Mouse (Mus musculus): ENCODE data around the gene Plekhg5. TPM values are rescaled to one million over a fixed set of nuclear protein-coding genes. Genes with fewer than 3 reads are reported as not detected.

Gene Plekhg5
- polyA plus RNA-seq, 1 experiment, result 65.8 TPM

DNA sequence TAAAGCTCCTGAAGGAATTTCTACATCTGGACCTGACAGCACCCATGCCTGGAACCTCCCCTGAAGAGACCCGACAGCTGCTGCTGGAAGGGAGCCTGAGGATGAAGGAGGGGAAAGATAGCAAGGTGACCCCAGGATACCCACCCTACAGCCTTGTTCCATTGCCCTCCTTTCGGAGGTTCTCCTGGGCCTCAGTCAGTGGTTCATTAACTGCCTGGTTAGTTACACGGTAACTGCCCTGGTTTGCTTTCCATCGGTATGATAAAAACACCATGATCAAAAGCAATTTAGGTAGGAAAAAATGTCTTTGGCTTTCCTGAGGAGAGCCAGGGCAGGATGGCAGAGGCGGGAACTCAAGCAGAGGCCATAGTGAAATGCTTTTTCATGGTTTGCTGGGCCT lies 36.4 kb downstream of the Plekhg5 start:
- Histone ChIP-seq H3ac (ENCODE audit: control insufficient read depth, insufficient read length) (no peak overlapping the region), H3K27me3 (ENCODE audit: control insufficient read depth, insufficient read depth, insufficient read length) (no peaks in the 10 kb centered on the region), H3K4me3 (no peak overlapping the region), H3K4me2 (ENCODE audit: low read depth) (no peak overlapping the region), H3K36me3 (ENCODE audit: control insufficient read depth, insufficient read depth) (peaks cover 39% of the 10 kb centered on the region), H3K79me2 (ENCODE audit: control insufficient read depth, insufficient read depth) (peaks cover 5% of the 10 kb centered on the region)
- no peak for TF ChIP-seq REST (IDR thresholded peaks at IDR 0.05; ENCODE audit: insufficient read depth, insufficient read length)
- TF ChIP-seq MAX (IDR thresholded peaks at IDR 0.05; ENCODE audit: low read depth), result no peak
- no peak for TF ChIP-seq POLR2A (IDR thresholded peaks at IDR 0.05; ENCODE audit: insufficient read length, low read depth)
- TF ChIP-seq MYOD1 (IDR thresholded peaks at IDR 0.05; ENCODE audit: control insufficient read depth in 1 of 3, insufficient read length in 2 of 3, low read depth in 2 of 3), result no peak
- TF ChIP-seq E2F4 (IDR thresholded peaks at IDR 0.05; ENCODE audit: insufficient read depth), result no peak
- no peak for TF ChIP-seq TCF12 (IDR thresholded peaks at IDR 0.05; ENCODE audit: insufficient read depth, poor library complexity, severe bottlenecking)
- TF ChIP-seq CEBPB (IDR thresholded peaks at IDR 0.05; ENCODE audit: insufficient read depth, poor library complexity, severe bottlenecking), result no peak
- no peak for TF ChIP-seq POLR2AphosphoS2 (IDR thresholded peaks at IDR 0.05; ENCODE audit: insufficient read length, low read depth)
- TF ChIP-seq SRF (IDR thresholded peaks at IDR 0.05; ENCODE audit: control insufficient read depth, insufficient read length, low read depth), result no peak
- no peak for TF ChIP-seq TCF3 (IDR thresholded peaks at IDR 0.05; ENCODE audit: insufficient read length, low read depth)
- no peak for TF ChIP-seq MYOG (IDR thresholded peaks at IDR 0.05; ENCODE audit: control insufficient read depth in 1 of 3, insufficient read depth in 1 of 3, insufficient read length in 2 of 3, low read depth in 2 of 3)
- TF ChIP-seq USF1 (IDR thresholded peaks at IDR 0.05; ENCODE audit: low read depth), result no peak

GRCm38 (mm10) chr4:152109509-152109908 lies 37.2 kb downstream of the Plekhg5 start:
- H3K4me2 ChIP-seq (ENCODE audit: low read depth), result no peak overlapping the region
- H3K36me3 ChIP-seq (ENCODE audit: control insufficient read depth, insufficient read depth), result peaks cover 38% of the 10 kb centered on the region
- H3ac ChIP-seq (ENCODE audit: control insufficient read depth, insufficient read length), result no peak overlapping the region
- H3K79me2 ChIP-seq (ENCODE audit: control insufficient read depth, insufficient read depth), result no peaks in the 10 kb centered on the region
- no peak overlapping the region for H3K4me3 ChIP-seq
- no peak for TF ChIP-seq MAX (IDR thresholded peaks at IDR 0.05; ENCODE audit: low read depth)
- no peak for TF ChIP-seq E2F4 (IDR thresholded peaks at IDR 0.05; ENCODE audit: insufficient read depth)
- no peak for TF ChIP-seq MYOD1 (IDR thresholded peaks at IDR 0.05; ENCODE audit: control insufficient read depth in 1 of 3, insufficient read length in 2 of 3, low read depth in 2 of 3)
- no peak for TF ChIP-seq MYOG (IDR thresholded peaks at IDR 0.05; ENCODE audit: control insufficient read depth in 1 of 3, insufficient read depth in 1 of 3, insufficient read length in 2 of 3, low read depth in 2 of 3)
- no peak for TF ChIP-seq POLR2A (IDR thresholded peaks at IDR 0.05; ENCODE audit: insufficient read length, low read depth)
- TF ChIP-seq TCF3 (IDR thresholded peaks at IDR 0.05; ENCODE audit: insufficient read length, low read depth), result no peak
- TF ChIP-seq CEBPB (IDR thresholded peaks at IDR 0.05; ENCODE audit: insufficient read depth, poor library complexity, severe bottlenecking), result no peak
- TF ChIP-seq USF1 (IDR thresholded peaks at IDR 0.05; ENCODE audit: low read depth), result no peak
- TF ChIP-seq REST (IDR thresholded peaks at IDR 0.05; ENCODE audit: insufficient read depth, insufficient read length), result no peak
- TF ChIP-seq SRF (IDR thresholded peaks at IDR 0.05; ENCODE audit: control insufficient read depth, insufficient read length, low read depth), result no peak
- TF ChIP-seq POLR2AphosphoS2 (IDR thresholded peaks at IDR 0.05; ENCODE audit: insufficient read length, low read depth), result no peak
- no peak for TF ChIP-seq TCF12 (IDR thresholded peaks at IDR 0.05; ENCODE audit: insufficient read depth, poor library complexity, severe bottlenecking)
- H3K27me3 ChIP-seq (ENCODE audit: control insufficient read depth, insufficient read depth, insufficient read length), result no peaks in the 10 kb centered on the region

- Histone ChIP-seq H3K4me3 (no peak overlapping the region), H3K79me2 (ENCODE audit: control insufficient read depth, insufficient read depth) (no peaks in the 10 kb centered on the region), H3ac (ENCODE audit: control insufficient read depth, insufficient read length) (no peak overlapping the region), H3K27me3 (ENCODE audit: control insufficient read depth, insufficient read depth, insufficient read length) (no peaks in the 10 kb centered on the region), H3K4me2 (ENCODE audit: low read depth) (no peak overlapping the region), H3K36me3 (ENCODE audit: control insufficient read depth, insufficient read depth) (peaks cover 36% of the 10 kb centered on the region)
- no peak for TF ChIP-seq POLR2AphosphoS2 (IDR thresholded peaks at IDR 0.05; ENCODE audit: insufficient read length, low read depth)
- TF ChIP-seq E2F4 (IDR thresholded peaks at IDR 0.05; ENCODE audit: insufficient read depth), result no peak
- no peak for TF ChIP-seq POLR2A (IDR thresholded peaks at IDR 0.05; ENCODE audit: insufficient read length, low read depth)
- TF ChIP-seq REST (IDR thresholded peaks at IDR 0.05; ENCODE audit: insufficient read depth, insufficient read length), result no peak
- no peak for TF ChIP-seq MYOD1 (IDR thresholded peaks at IDR 0.05; ENCODE audit: control insufficient read depth in 1 of 3, insufficient read length in 2 of 3, low read depth in 2 of 3)
- TF ChIP-seq MAX (IDR thresholded peaks at IDR 0.05; ENCODE audit: low read depth), result no peak
Measured at GRCm38 (mm10) chr4:152110689-152111088, 38.4 kb downstream of the Plekhg5 start.

- Histone ChIP-seq H3K4me2 (ENCODE audit: low read depth) (no peak overlapping the region), H3K79me2 (ENCODE audit: control insufficient read depth, insufficient read depth) (no peaks in the 10 kb centered on the region), H3ac (ENCODE audit: control insufficient read depth, insufficient read length) (no peak overlapping the region), H3K27me3 (ENCODE audit: control insufficient read depth, insufficient read depth, insufficient read length) (no peaks in the 10 kb centered on the region), H3K36me3 (ENCODE audit: control insufficient read depth, insufficient read depth) (peaks cover 31% of the 10 kb centered on the region), H3K4me3 (no peak overlapping the region)
- no peak for TF ChIP-seq CEBPB (IDR thresholded peaks at IDR 0.05; ENCODE audit: insufficient read depth, poor library complexity, severe bottlenecking)
- no peak for TF ChIP-seq MYOG (IDR thresholded peaks at IDR 0.05; ENCODE audit: control insufficient read depth in 1 of 3, insufficient read depth in 1 of 3, insufficient read length in 2 of 3, low read depth in 2 of 3)
- TF ChIP-seq TCF12 (IDR thresholded peaks at IDR 0.05; ENCODE audit: insufficient read depth, poor library complexity, severe bottlenecking), result no peak
- TF ChIP-seq MYOD1 (IDR thresholded peaks at IDR 0.05; ENCODE audit: control insufficient read depth in 1 of 3, insufficient read length in 2 of 3, low read depth in 2 of 3), result no peak
- TF ChIP-seq REST (IDR thresholded peaks at IDR 0.05; ENCODE audit: insufficient read depth, insufficient read length), result no peak
- no peak for TF ChIP-seq MAX (IDR thresholded peaks at IDR 0.05; ENCODE audit: low read depth)
- peak; percentile 22 for TF ChIP-seq POLR2A (IDR thresholded peaks at IDR 0.05; ENCODE audit: insufficient read length, low read depth)
- peak; percentile 55 for TF ChIP-seq POLR2AphosphoS2 (IDR thresholded peaks at IDR 0.05; ENCODE audit: insufficient read length, low read depth)
- TF ChIP-seq SRF (IDR thresholded peaks at IDR 0.05; ENCODE audit: control insufficient read depth, insufficient read length, low read depth), result no peak
- no peak for TF ChIP-seq USF1 (IDR thresholded peaks at IDR 0.05; ENCODE audit: low read depth)
- no peak for TF ChIP-seq E2F4 (IDR thresholded peaks at IDR 0.05; ENCODE audit: insufficient read depth)
- no peak for TF ChIP-seq TCF3 (IDR thresholded peaks at IDR 0.05; ENCODE audit: insufficient read length, low read depth)
Measured at GRCm38 (mm10) chr4:152112329-152112728, 40.0 kb downstream of the Plekhg5 start.
